Mouse (Mus musculus): ENCODE data around the gene Zfp239.

The Zfp239 gene

GRCm38 (mm10) chr6:117879408-117880115, 17.7 kb downstream of the Zfp239 start:
- DNase-seq (ENCODE audit: low spot score in 2 of 2): peak; percentile 95 to 99

- DNase-seq (ENCODE audit: low spot score in 2 of 2): no peak
These were observed 18.5 kb downstream of the Zfp239 start for GRCm38 (mm10) chr6:117880394-117880838.

- no peak for DNase-seq (ENCODE audit: low spot score in 2 of 2)
These were observed 19.3 kb downstream of the Zfp239 start for GRCm38 (mm10) chr6:117881229-117881628.

- DNase-seq (ENCODE audit: low spot score in 2 of 2): no peak
These were observed 20.1 kb downstream of the Zfp239 start for GRCm38 (mm10) chr6:117881997-117882396.

- no peak for DNase-seq (ENCODE audit: low spot score in 2 of 2)
These were observed 24.0 kb downstream of the Zfp239 start for GRCm38 (mm10) chr6:117885943-117886342.

GRCm38 (mm10) chr6:117888032-117888431, 26.1 kb downstream of the Zfp239 start:
- no peak for DNase-seq (ENCODE audit: low spot score in 2 of 2)

GRCm38 (mm10) chr6:117888642-117889096, 26.8 kb downstream of the Zfp239 start:
- DNase-seq (ENCODE audit: low spot score in 2 of 2): no peak

- DNase-seq (ENCODE audit: low spot score in 2 of 2): no peak
These were observed 28.4 kb downstream of the Zfp239 start for GRCm38 (mm10) chr6:117890257-117890656.

GRCm38 (mm10) chr6:117891369-117892160, 29.7 kb downstream of the Zfp239 start:
- no peak for DNase-seq (ENCODE audit: low spot score in 2 of 2)

GRCm38 (mm10) chr6:117892386-117892785, 30.5 kb downstream of the Zfp239 start:
- no peak for DNase-seq (ENCODE audit: low spot score in 2 of 2)

- DNase-seq (ENCODE audit: low spot score in 2 of 2): no peak
These were observed 31.5 kb downstream of the Zfp239 start for GRCm38 (mm10) chr6:117893435-117893834.

- DNase-seq (ENCODE audit: low spot score in 2 of 2): no peak
These were observed 35.9 kb downstream of the Zfp239 start for GRCm38 (mm10) chr6:117897800-117898199.

GRCm38 (mm10) chr6:117900126-117901080, 38.5 kb downstream of the Zfp239 start, which contains the start of gene Hnrnpf:
Gene Hnrnpf (plus strand): TSS chr6:117900324.
- peak in 1 of 2 experiments; percentile 43 for DNase-seq (ENCODE audit: low spot score in 2 of 2)

GRCm38 (mm10) chr6:117901510-117902402, 39.9 kb downstream of the Zfp239 start:
- no peak for DNase-seq (ENCODE audit: low spot score in 2 of 2)

- no peak for DNase-seq (ENCODE audit: low spot score in 2 of 2)
These were observed 40.7 kb downstream of the Zfp239 start for GRCm38 (mm10) chr6:117902556-117902955.

GRCm38 (mm10) chr6:117903836-117904235, 41.9 kb downstream of the Zfp239 start:
- no peak for DNase-seq (ENCODE audit: low spot score in 2 of 2)

GRCm38 (mm10) chr6:117905260-117905930, 43.5 kb downstream of the Zfp239 start:
- DNase-seq (ENCODE audit: low spot score in 2 of 2): no peak

- peak; percentile 51 to 72 for DNase-seq (ENCODE audit: low spot score in 2 of 2)
These were observed 44.2 kb downstream of the Zfp239 start for GRCm38 (mm10) chr6:117906015-117906531.

GRCm38 (mm10) chr6:117906590-117907271, 44.8 kb downstream of the Zfp239 start:
- DNase-seq (ENCODE audit: low spot score in 2 of 2): peak; percentile 95 to 97

All from left cerebral cortex, adult 9 months (tissue).